15 mouse cellular contexts compared by ENCODE assay signal in genomic region chr1:154805742-154806141, GRCm38 (mm10).
DNase-seq lines count a peak whose midpoint lies in the region; ATAC-seq and TF ChIP-seq lines count a peak whose summit lies in the region.
"Had no signal": no experiment of that assay in that cellular context is flagged by ENCODE, and none has a peak within 500 bp of the region (broad histone marks: within the 10 kb centered on the region; RNA-seq: fewer than 3 reads in every experiment).

No protein-coding gene starts in this region.

- H3K9ac ChIP-seq in hindbrain, postnatal 0 days (replicated peaks; ENCODE audit: low read length) = no peak overlapping the region
- no peak overlapping the region for H3K9ac ChIP-seq in hindbrain, embryonic 13.5 days
- H3K9ac ChIP-seq: limb, embryonic 13.5 days; liver, embryonic 15.5 days; midbrain, embryonic 12.5 days; neural tube, embryonic 13.5 days had no signal

- no peak overlapping the region for H3K4me2 ChIP-seq in hindbrain, postnatal 0 days (ENCODE audit: low read depth, low read length)
- no peak overlapping the region for H3K4me2 ChIP-seq in hindbrain, embryonic 13.5 days
- H3K4me2 ChIP-seq: limb, embryonic 13.5 days; liver, embryonic 15.5 days; midbrain, embryonic 12.5 days; neural tube, embryonic 13.5 days had no signal

- no peaks in the 10 kb centered on the region for H3K9me3 ChIP-seq in hindbrain, postnatal 0 days (ENCODE audit: low read length)
- H3K9me3 ChIP-seq in hindbrain, embryonic 13.5 days = 0 out of 2 replicates have a peak, but pooled peaks cover 3% of the 10 kb centered on the region
- H3K9me3 ChIP-seq: hindbrain, embryonic 10.5 days; limb, embryonic 13.5 days; liver, embryonic 15.5 days; midbrain, embryonic 12.5 days; neural tube, embryonic 13.5 days had no signal

- WGBS in hindbrain, postnatal 0 days = 40% methylated on average over 1 of the region's 1 CpGs
- 80% methylated on average over 1 of the region's 1 CpGs for WGBS in hindbrain, embryonic 13.5 days

- 0 out of 2 replicates have a peak, but pooled peaks cover 6% of the 10 kb centered on the region for H3K4me1 ChIP-seq in hindbrain, postnatal 0 days (ENCODE audit: insufficient read depth, low read length)
- no peaks in the 10 kb centered on the region; the same call in 1 of the 2 replicates for H3K4me1 ChIP-seq in hindbrain, embryonic 13.5 days (replicated peaks)
- H3K4me1 ChIP-seq: limb, embryonic 13.5 days; liver, embryonic 15.5 days; midbrain, embryonic 12.5 days had no signal

- H3K36me3 ChIP-seq in hindbrain, postnatal 0 days (ENCODE audit: insufficient read depth, low read length) = no peaks in the 10 kb centered on the region
- no peaks in the 10 kb centered on the region for H3K36me3 ChIP-seq in hindbrain, embryonic 13.5 days
- H3K36me3 ChIP-seq: hindbrain, embryonic 10.5 days; limb, embryonic 13.5 days; liver, embryonic 15.5 days; midbrain, embryonic 12.5 days; neural tube, embryonic 13.5 days had no signal

- H3K4me3 ChIP-seq in hindbrain, postnatal 0 days (ENCODE audit: low read length) = no peak overlapping the region
- H3K4me3 ChIP-seq in hindbrain, embryonic 13.5 days = no peak overlapping the region
- H3K4me3 ChIP-seq: hindbrain, embryonic 10.5 days; limb, embryonic 13.5 days; liver, embryonic 15.5 days; midbrain, embryonic 12.5 days; neural tube, embryonic 13.5 days had no signal

- H3K27me3 ChIP-seq in hindbrain, postnatal 0 days (ENCODE audit: insufficient read depth, low read length) = no peaks in the 10 kb centered on the region
- no peaks in the 10 kb centered on the region for H3K27me3 ChIP-seq in hindbrain, embryonic 13.5 days
- H3K27me3 ChIP-seq: limb, embryonic 13.5 days; liver, embryonic 15.5 days; midbrain, embryonic 12.5 days; neural tube, embryonic 13.5 days had no signal

- H3K27ac ChIP-seq in hindbrain, postnatal 0 days = peak overlapping the region; percentile 58; the same call in 1 of the 2 replicates
- H3K27ac ChIP-seq in hindbrain, embryonic 13.5 days = no peak overlapping the region
- H3K27ac ChIP-seq: hindbrain, embryonic 10.5 days; limb, embryonic 13.5 days; liver, embryonic 15.5 days; midbrain, embryonic 12.5 days; neural tube, embryonic 13.5 days had no signal

- ATAC-seq in hindbrain, postnatal 0 days = peak; percentile 80; the same call in 1 of the 2 replicates
- ATAC-seq in hindbrain, embryonic 13.5 days (ENCODE audit: low FRiP score) = no peak
- ATAC-seq: lung, postnatal 0 days had no signal

- DNase-seq in hindbrain, postnatal 0 days (ENCODE audit: low spot score) = peak; percentile 75
- peak; percentile 83 for DNase-seq in brain, embryonic 14.5 days (ENCODE audit: low read depth)
- peak; percentile 47 for DNase-seq in cerebellum, adult 11-12 months
- peak; percentile 52 to 54 for DNase-seq in cerebellum, postnatal 25 days
- no peak for DNase-seq in lung, adult 18-20 months
- no peak for DNase-seq in adrenal gland, adult 2 months
- DNase-seq: kidney, adult 9 months; thymus, postnatal 25 days had no signal

- TF ChIP-seq CTCF in hindbrain, postnatal 0 days (IDR thresholded peaks at IDR 0.05; ENCODE audit: low read depth) = no peak
- TF ChIP-seq CTCF in brain, embryonic 14.5 days (IDR thresholded peaks at IDR 0.05; ENCODE audit: borderline replicate concordance, extremely low read depth, insufficient read depth, insufficient read length) = no peak

- TF ChIP-seq POLR2A in brain, embryonic 14.5 days (IDR thresholded peaks at IDR 0.05; ENCODE audit: borderline replicate concordance, extremely low read depth, insufficient read depth, insufficient read length, poor library complexity, severe bottlenecking) = no peak

Comparison
In these comparisons a context has a peak if more than half of its experiments do, and no peak if none do; other contexts are left out.
1. DNase-seq: peak in hindbrain, postnatal 0 days (single experiment), brain, embryonic 14.5 days (single experiment), cerebellum, adult 11-12 months (single experiment) and cerebellum, postnatal 25 days (2 of 2); none in lung, adult 18-20 months (0 of 2) and adrenal gland, adult 2 months (single experiment).